Mouse (Mus musculus): ENCODE measurements at regions not wholly inside any gene's neighbourhood (a gene's known extent, or its start where the extent isn't known, plus 50 kb on each side); places are given as distances from the start of the nearest gene placed in this dataset.

- Histone ChIP-seq H3K4me3 (ENCODE audit: low read depth, low read length) (no peak overlapping the region), H3K27me3 (ENCODE audit: control insufficient read depth, insufficient read depth, low read length, poor library complexity, severe bottlenecking) (no peaks in the 10 kb centered on the region; the same call in 1 of the 2 replicates), H3K9ac (ENCODE audit: low read depth, poor library complexity, severe bottlenecking) (no peak overlapping the region), H3K27ac (ENCODE audit: insufficient read depth, low read length) (no peak overlapping the region), H3K9me3 (replicated peaks; ENCODE audit: control insufficient read depth, insufficient read depth, low read length, poor library complexity, severe bottlenecking) (no peaks in the 10 kb centered on the region), H3K36me3 (ENCODE audit: control insufficient read depth, insufficient read depth, low read length, poor library complexity, severe bottlenecking) (no peaks in the 10 kb centered on the region), H3K4me1 (ENCODE audit: control insufficient read depth, insufficient read depth, low read length) (no peaks in the 10 kb centered on the region)
- TF ChIP-seq CTCF (IDR thresholded peaks at IDR 0.05; ENCODE audit: low read depth, low read length) (no peak), POLR2A (IDR thresholded peaks at IDR 0.05; ENCODE audit: insufficient read depth, low read length) (no peak), EP300 (IDR thresholded peaks at IDR 0.05; ENCODE audit: insufficient read depth, low read depth, low read length) (no peak)
Observed at GRCm38 (mm10) chr2:11387623-11388022, 166.3 kb downstream of the Pfkfb3 start.

GRCm38 (mm10) chr2:11383815-11384214 is 170.1 kb downstream of the Pfkfb3 start:
- no peaks in the 10 kb centered on the region for H3K36me3 ChIP-seq (ENCODE audit: control insufficient read depth, insufficient read depth, low read length, poor library complexity, severe bottlenecking)
- no peaks in the 10 kb centered on the region; the same call in 1 of the 2 replicates for H3K27me3 ChIP-seq (ENCODE audit: control insufficient read depth, insufficient read depth, low read length, poor library complexity, severe bottlenecking)
- H3K9ac ChIP-seq (ENCODE audit: low read depth, poor library complexity, severe bottlenecking) = no peak overlapping the region
- no peak overlapping the region for H3K4me3 ChIP-seq (ENCODE audit: low read depth, low read length)
- H3K4me1 ChIP-seq (ENCODE audit: control insufficient read depth, insufficient read depth, low read length) = no peaks in the 10 kb centered on the region
- H3K9me3 ChIP-seq (replicated peaks; ENCODE audit: control insufficient read depth, insufficient read depth, low read length, poor library complexity, severe bottlenecking) = no peaks in the 10 kb centered on the region
- TF ChIP-seq CTCF (IDR thresholded peaks at IDR 0.05; ENCODE audit: low read depth, low read length) (no peak), POLR2A (IDR thresholded peaks at IDR 0.05; ENCODE audit: insufficient read depth, low read length) (no peak), EP300 (IDR thresholded peaks at IDR 0.05; ENCODE audit: insufficient read depth, low read depth, low read length) (no peak)
- H3K27ac ChIP-seq (ENCODE audit: insufficient read depth, low read length) = no peak overlapping the region

- no peaks in the 10 kb centered on the region for H3K27me3 ChIP-seq (ENCODE audit: control insufficient read depth, insufficient read depth, low read length, poor library complexity, severe bottlenecking)
- no peaks in the 10 kb centered on the region for H3K4me1 ChIP-seq (ENCODE audit: control insufficient read depth, insufficient read depth, low read length)
- no peaks in the 10 kb centered on the region for H3K36me3 ChIP-seq (ENCODE audit: control insufficient read depth, insufficient read depth, low read length, poor library complexity, severe bottlenecking)
- no peak overlapping the region for H3K9ac ChIP-seq (ENCODE audit: low read depth, poor library complexity, severe bottlenecking)
- no peak overlapping the region for H3K4me3 ChIP-seq (ENCODE audit: low read depth, low read length)
- no peaks in the 10 kb centered on the region for H3K9me3 ChIP-seq (replicated peaks; ENCODE audit: control insufficient read depth, insufficient read depth, low read length, poor library complexity, severe bottlenecking)
- H3K27ac ChIP-seq (ENCODE audit: insufficient read depth, low read length) = no peak overlapping the region
- TF ChIP-seq CTCF (IDR thresholded peaks at IDR 0.05; ENCODE audit: low read depth, low read length) = no peak
- TF ChIP-seq EP300 (IDR thresholded peaks at IDR 0.05; ENCODE audit: insufficient read depth, low read depth, low read length) = no peak
- TF ChIP-seq POLR2A (IDR thresholded peaks at IDR 0.05; ENCODE audit: insufficient read depth, low read length) = no peak
Observed at GRCm38 (mm10) chr2:11377213-11377612, 176.7 kb downstream of the Pfkfb3 start.

GRCm38 (mm10) chr2:11375726-11376454 is 178.0 kb downstream of the Pfkfb3 start:
- TF ChIP-seq CTCF (IDR thresholded peaks at IDR 0.05; ENCODE audit: low read depth, low read length) (no peak), POLR2A (IDR thresholded peaks at IDR 0.05; ENCODE audit: insufficient read depth, low read length) (no peak), EP300 (IDR thresholded peaks at IDR 0.05; ENCODE audit: insufficient read depth, low read depth, low read length) (no peak)
- H3K27ac ChIP-seq (ENCODE audit: insufficient read depth, low read length) = no peak overlapping the region
- no peaks in the 10 kb centered on the region for H3K9me3 ChIP-seq (replicated peaks; ENCODE audit: control insufficient read depth, insufficient read depth, low read length, poor library complexity, severe bottlenecking)
- H3K9ac ChIP-seq (ENCODE audit: low read depth, poor library complexity, severe bottlenecking) = no peak overlapping the region
- no peaks in the 10 kb centered on the region for H3K27me3 ChIP-seq (ENCODE audit: control insufficient read depth, insufficient read depth, low read length, poor library complexity, severe bottlenecking)
- H3K4me3 ChIP-seq (ENCODE audit: low read depth, low read length) = no peak overlapping the region
- no peaks in the 10 kb centered on the region for H3K36me3 ChIP-seq (ENCODE audit: control insufficient read depth, insufficient read depth, low read length, poor library complexity, severe bottlenecking)
- H3K4me1 ChIP-seq (ENCODE audit: control insufficient read depth, insufficient read depth, low read length) = no peaks in the 10 kb centered on the region

- Histone ChIP-seq H3K4me1 (ENCODE audit: control insufficient read depth, insufficient read depth, low read length) (no peaks in the 10 kb centered on the region), H3K9me3 (replicated peaks; ENCODE audit: control insufficient read depth, insufficient read depth, low read length, poor library complexity, severe bottlenecking) (no peaks in the 10 kb centered on the region), H3K27ac (ENCODE audit: insufficient read depth, low read length) (no peak overlapping the region), H3K9ac (ENCODE audit: low read depth, poor library complexity, severe bottlenecking) (no peak overlapping the region), H3K4me3 (ENCODE audit: low read depth, low read length) (no peak overlapping the region), H3K36me3 (ENCODE audit: control insufficient read depth, insufficient read depth, low read length, poor library complexity, severe bottlenecking) (no peaks in the 10 kb centered on the region), H3K27me3 (ENCODE audit: control insufficient read depth, insufficient read depth, low read length, poor library complexity, severe bottlenecking) (no peaks in the 10 kb centered on the region)
- TF ChIP-seq POLR2A (IDR thresholded peaks at IDR 0.05; ENCODE audit: insufficient read depth, low read length) (no peak), EP300 (IDR thresholded peaks at IDR 0.05; ENCODE audit: insufficient read depth, low read depth, low read length) (no peak), CTCF (IDR thresholded peaks at IDR 0.05; ENCODE audit: low read depth, low read length) (no peak)
Observed at GRCm38 (mm10) chr2:11375092-11375491, 178.8 kb downstream of the Pfkfb3 start.

GRCm38 (mm10) chr2:11370273-11370672 is 183.6 kb downstream of the Pfkfb3 start:
- H3K27me3 ChIP-seq (ENCODE audit: control insufficient read depth, insufficient read depth, low read length, poor library complexity, severe bottlenecking) = no peaks in the 10 kb centered on the region
- H3K27ac ChIP-seq (ENCODE audit: insufficient read depth, low read length) = no peak overlapping the region
- no peaks in the 10 kb centered on the region for H3K4me1 ChIP-seq (ENCODE audit: control insufficient read depth, insufficient read depth, low read length)
- no peak overlapping the region for H3K4me3 ChIP-seq (ENCODE audit: low read depth, low read length)
- H3K36me3 ChIP-seq (ENCODE audit: control insufficient read depth, insufficient read depth, low read length, poor library complexity, severe bottlenecking) = no peaks in the 10 kb centered on the region
- H3K9ac ChIP-seq (ENCODE audit: low read depth, poor library complexity, severe bottlenecking) = no peak overlapping the region
- TF ChIP-seq CTCF (IDR thresholded peaks at IDR 0.05; ENCODE audit: low read depth, low read length) = no peak
- no peak for TF ChIP-seq POLR2A (IDR thresholded peaks at IDR 0.05; ENCODE audit: insufficient read depth, low read length)
- TF ChIP-seq EP300 (IDR thresholded peaks at IDR 0.05; ENCODE audit: insufficient read depth, low read depth, low read length) = no peak
- no peaks in the 10 kb centered on the region for H3K9me3 ChIP-seq (replicated peaks; ENCODE audit: control insufficient read depth, insufficient read depth, low read length, poor library complexity, severe bottlenecking)
